Mouse (Mus musculus): Measurements from ENCODE around the gene Eomes.

- TF ChIP-seq POLR2A (IDR thresholded peaks at IDR 0.05; ENCODE audit: control insufficient read depth, low read depth, low read length): no peak
- TF ChIP-seq CTCF (IDR thresholded peaks at IDR 0.05; ENCODE audit: control insufficient read depth, insufficient read depth, insufficient replicate concordance, low read depth, low read length): no peak
These were observed 9.7 kb upstream of the Eomes start for GRCm38 (mm10) chr9:118468301-118468700.
